Mouse (Mus musculus) right cerebral cortex, postnatal 10 days (tissue): ENCODE measurements around the gene Dlk2.

Source experiments
- DNase-seq, 2 experiments: peaks; one replicate each; pipeline ENCODE4 v3.0.0; 2021; ENCODE audit warnings: low spot score in 2 of 2

The Dlk2 gene

DNA sequence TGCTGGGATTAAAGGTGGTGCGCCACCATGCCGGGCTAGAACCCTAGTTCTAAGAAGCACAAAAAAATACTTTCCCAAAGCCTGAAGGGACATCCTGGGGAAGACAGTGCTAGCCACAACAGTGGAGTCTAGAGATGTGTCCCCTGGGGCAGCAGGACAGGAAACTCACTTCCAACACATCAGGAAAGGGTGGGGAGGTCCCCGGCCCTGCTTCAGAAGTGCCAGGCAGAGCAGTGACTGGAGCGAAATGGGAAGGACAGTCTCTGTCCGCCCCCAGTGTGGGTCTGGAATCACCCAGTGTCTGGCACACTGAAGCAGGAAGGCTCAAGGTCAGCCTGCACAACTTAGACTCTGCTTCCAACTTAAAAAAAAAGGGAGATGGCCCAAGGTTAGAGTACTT lies 24.5 kb upstream of the Dlk2 start:
- peak in 1 of 2 experiments; percentile 16 for DNase-seq

DNA sequence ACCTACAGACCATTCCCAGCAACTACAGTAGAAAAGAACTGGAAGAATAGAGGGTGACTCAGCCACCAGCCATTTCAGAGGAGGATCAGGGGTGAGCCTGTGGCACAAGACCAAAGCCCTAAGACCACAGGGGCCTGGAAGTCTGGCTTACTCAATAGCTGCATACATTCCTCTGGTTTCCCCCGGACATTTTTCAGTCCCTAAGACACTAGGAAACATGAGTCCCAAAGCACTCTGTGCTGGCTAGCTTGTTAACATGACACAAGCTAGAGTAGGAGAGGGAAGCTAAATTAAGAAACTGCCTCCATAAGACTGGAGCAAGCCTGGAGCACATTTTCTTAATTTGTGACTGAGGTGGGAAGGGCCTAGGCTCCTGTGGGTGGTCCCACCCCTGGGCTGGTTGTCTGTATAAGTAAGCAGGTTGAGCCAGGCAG lies 23.4 kb upstream of the Dlk2 start:
- DNase-seq = peak in 1 of 2 experiments; percentile 17

DNA sequence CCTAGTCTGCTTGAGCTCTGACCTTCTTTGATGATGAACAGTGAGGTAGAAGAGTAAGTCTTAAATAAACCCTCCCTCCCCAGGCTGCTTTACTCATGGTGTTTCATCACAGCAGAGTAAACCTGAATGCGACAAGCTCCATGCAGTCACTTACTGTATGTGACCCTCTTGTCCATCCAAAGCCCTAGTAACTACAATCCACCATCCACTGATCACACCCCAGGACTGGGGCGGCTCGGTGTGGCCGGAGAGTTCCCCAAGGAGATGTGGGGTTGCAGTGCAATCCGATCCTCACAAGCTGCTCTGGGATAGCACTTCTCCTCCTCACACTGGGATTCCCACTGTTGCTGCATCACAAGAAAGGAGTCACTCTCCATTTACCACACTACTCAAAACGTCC lies 22.8 kb upstream of the Dlk2 start:
- peak in 1 of 2 experiments; percentile 15 for DNase-seq

DNA sequence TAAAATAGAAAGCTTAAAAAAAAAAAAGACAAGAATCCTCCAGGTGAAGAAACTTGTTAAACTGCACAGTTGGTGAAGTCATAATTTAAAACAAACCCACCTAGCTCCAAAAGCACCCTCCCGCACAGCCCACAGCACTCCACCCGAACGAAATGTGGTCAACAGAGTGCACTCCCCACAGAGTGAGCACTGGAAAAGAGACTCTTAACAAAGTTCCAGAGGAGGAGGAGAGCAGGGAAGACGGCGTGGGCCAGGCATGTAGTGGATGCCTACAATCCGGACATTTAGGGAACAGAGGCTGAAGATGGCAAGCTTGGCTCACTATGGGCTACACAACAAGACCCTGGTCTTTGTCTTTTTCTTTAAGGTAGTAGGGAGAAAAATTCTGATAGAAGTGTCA lies 22.2 kb upstream of the Dlk2 start:
- DNase-seq = peak in 1 of 2 experiments; percentile 16

DNA sequence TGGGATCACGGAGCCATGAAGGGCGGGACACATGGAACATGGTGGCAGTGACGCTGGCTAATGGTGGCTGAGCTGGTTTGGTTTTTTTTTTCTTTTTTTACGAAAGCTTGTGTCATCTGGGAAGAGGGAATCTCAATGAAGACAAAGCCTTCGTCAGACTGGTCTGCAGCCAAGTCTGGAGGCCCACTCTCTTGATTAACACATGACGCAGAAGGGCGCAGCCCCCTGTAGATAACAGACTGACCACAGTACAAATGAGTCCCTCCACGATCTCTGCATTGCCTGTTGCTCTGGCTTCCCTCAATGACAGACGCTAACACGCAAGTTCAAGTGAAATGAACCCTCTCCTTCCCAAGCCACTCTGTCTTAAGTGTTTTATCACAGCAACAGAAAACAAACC lies 21.7 kb upstream of the Dlk2 start:
- peak in 1 of 2 experiments; percentile 14 for DNase-seq

DNA sequence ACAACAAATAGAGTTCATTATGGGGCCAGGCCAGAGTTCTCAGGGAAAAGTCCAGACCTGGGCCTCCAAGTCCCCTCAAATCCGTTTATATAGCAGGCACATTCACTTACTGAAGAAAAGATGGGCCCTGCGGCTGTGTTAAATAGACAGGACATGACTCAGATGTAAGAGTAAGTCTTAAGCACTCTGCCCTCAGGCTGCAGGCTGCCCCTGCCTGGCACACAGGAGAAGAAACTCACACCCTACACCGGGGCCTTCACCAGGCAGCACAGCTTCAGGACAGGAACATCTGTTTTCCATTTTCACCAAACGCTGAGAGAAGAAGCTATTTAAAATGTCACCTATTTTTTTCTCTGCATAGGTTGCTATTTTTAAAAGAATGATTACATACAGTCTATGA lies 19.6 kb upstream of the Dlk2 start:
- no peak for DNase-seq

DNA sequence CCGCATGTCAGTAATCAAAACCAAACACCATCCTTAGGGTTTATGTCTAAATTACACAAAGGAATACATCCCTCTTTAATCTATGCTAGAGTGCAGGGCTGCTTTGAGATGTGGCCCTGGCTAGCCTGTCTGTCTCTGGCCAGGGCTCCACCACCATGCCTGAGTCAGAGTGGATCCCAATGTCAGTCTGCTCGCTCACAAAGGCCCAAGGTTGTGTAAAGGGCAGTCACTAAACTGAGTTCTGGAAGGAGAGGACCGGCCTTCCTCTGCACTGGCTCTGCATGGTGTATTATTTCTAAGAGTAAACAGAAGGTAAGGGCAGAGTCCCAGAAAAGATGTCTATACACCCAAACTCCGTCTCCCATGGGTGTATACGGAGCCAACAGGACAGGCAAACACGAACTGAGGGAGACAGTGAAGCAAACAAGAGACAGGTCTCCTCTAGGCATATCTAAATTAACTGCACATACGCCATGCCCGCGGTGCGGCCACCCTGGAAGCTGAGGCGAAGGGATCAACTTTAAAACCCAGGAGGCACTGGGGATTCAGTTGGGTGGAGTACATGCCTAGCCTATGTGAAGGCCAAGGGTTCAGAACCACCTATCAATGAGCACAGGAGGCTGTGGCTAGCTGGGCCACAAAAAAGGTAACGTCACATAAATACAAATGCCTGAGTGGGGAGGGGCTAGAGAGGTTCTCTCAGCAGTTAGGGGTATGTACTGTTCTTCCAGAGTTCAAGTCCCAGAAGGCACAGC lies 19.0 kb upstream of the Dlk2 start:
- DNase-seq = no peak

DNA sequence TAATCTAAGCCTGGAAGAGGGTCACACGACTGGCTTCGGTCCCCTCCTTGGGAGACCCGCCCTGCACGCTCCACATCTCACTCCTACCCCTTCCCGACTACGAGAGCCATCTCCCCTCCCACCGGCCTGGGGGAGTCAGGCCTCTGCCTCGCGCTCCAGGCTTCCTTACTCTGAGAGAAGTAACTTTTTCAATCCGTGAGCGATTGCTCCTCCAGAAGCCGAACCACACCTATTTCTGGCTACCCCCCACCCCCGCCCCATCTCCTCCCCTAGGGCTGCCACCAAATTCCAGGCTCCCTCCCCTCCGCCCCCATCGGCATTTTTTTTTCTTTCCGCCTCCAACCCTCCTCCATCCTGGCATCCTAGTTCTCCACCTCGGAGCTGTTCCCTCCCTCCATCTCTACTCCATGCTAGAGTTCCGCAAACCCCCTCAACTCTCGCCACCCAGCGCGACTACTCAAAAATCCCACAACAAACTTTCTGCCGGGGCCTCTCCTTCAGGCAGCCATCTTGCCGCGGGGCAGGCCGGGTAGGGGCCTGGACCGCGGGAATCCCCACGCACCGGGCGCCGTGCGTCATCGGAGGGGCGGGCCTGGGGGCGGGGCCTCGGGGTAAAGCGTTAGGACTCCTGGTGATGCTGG lies 14.6 kb upstream of the Dlk2 start, which contains the start of gene Tjap1:
Tjap1 (minus strand) TSS at position 544 of the 641 bp plus-strand sequence.
- peak; percentile 91 for DNase-seq

DNA sequence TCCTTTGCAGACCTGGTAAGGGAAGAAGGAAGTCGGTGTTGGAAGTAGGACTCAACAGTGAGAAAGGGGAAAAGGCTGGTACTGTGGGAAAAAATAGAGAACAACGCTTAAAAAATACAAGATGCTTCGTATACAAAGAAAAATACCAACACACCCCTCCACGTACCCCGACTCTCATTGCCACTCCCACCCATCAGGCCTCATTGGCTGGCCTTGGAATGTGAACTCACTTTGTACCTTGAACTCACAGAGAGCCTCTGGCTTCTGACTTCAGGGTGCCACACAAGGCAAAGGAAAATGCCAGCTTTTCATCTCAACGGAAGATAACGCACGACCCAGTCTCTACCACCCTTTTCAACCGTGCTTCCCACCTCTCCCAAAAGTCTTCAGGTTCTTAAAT lies 14.1 kb upstream of the Dlk2 start:
- no peak for DNase-seq

DNA sequence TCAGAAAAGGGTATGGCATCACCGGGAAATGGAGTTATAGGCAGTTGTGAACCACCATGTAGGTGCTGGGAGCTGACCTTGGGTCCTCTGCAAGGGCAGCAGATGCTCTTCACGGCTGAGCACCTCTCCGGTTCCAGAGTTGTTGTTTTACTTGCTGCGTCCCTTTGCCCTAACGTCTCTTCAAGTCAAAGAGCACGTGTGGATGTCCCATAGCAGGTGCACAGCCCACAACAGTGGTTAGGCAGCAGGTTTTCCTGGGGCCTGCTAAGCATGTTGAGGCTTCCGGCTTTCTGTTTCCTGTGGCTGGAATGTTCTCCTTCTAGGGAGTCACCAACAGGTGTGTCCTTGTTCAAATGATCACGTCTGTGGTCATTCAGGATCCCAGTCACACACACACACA lies 13.3 kb upstream of the Dlk2 start:
- no peak for DNase-seq

DNA sequence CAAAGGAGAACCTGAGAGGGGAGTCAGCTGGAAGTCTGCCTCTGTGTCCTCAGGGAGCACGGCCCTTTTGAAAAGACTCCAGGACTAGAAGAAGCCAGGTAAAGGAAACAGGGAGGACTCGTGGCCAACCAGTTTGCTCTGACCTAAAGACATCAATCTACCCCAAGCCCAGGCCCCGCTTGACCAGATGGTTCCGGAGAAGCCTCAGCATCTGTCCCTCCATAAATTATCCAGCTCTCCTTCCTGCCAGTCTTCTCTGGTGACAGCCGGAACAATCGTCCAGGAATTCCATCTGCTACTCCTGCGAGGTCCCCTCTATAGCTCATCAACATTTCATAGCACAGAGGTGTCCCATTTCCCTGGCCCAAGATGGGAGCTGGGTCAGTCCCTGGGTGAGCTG lies 12.6 kb upstream of the Dlk2 start:
- no peak for DNase-seq

DNA sequence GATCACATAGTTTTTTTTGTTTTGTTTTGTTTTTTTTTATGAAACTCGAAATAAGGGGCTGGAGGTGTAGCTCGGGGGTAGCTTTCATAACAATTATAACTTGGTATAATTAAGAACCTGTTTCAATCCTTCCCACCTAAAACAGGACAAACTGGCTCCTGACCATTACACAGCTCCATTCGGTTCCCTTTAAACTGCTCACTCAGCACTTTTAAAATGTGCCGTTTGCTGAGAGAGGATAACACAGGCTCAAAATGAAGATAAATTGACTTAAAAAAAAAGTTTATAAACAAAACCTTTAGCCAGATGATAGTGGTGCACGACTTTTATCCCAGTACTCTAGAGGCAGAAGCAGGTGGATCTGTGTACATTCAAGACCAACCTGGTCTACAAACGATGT lies 11.8 kb upstream of the Dlk2 start:
- DNase-seq = no peak

DNA sequence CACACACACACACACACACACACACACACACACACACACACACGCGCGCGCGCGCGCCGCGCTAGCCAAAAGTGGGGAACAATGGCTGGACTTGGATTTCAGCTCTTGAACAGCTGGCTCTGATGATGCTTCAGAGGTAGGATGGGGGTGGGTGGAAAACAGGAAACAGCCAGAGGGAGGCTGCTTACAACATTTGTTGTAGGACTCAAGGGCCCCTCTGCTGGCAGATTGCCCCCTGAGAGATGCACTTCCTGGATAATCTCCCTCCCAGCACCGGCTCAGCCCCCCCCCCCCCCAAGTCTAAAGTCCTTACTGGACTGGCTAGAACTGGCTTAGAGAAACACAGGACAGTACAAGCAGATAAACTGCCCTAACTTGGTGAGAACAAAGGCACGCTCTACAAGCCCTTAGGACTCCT lies 9.5 kb upstream of the Dlk2 start:
- DNase-seq = no peak

DNA sequence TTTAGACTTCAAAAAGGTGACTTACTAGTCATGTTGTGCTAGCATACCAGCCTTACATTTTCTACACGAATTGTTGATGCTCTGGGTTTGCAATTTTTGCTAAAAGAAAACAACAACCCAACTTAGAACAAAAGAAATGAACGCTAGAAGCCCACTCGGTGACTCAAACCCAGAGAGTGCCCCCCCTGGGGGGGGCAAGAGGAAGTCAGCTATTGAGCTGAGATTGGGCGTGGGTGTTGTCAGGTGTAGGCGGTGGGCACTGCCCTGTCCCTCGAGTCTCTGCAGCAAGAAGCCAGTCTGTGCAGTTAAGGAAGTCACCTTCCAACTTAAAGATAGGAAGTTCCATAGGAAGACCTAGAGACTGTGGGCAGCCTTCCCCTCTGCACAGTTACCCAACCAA lies 620 bp upstream of the Dlk2 start:
- no peak for DNase-seq

DNA sequence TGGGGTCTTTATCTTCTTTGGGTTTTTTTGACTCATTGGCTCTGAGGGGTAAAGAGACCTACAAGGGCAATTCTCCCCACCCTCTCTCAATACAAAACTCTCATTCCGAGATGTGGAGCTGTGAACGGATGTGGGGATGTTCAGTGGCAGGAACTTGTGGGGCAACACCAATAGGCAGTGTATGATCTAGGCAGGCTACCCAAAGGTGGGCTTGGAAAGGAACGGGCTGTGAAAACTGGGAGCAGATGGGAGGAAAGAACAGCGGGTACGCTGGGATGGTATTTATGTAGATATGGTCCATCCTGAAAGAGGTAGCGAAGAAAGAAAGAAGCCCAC lies 225 bp upstream of the Dlk2 start:
- no peak for DNase-seq

DNA sequence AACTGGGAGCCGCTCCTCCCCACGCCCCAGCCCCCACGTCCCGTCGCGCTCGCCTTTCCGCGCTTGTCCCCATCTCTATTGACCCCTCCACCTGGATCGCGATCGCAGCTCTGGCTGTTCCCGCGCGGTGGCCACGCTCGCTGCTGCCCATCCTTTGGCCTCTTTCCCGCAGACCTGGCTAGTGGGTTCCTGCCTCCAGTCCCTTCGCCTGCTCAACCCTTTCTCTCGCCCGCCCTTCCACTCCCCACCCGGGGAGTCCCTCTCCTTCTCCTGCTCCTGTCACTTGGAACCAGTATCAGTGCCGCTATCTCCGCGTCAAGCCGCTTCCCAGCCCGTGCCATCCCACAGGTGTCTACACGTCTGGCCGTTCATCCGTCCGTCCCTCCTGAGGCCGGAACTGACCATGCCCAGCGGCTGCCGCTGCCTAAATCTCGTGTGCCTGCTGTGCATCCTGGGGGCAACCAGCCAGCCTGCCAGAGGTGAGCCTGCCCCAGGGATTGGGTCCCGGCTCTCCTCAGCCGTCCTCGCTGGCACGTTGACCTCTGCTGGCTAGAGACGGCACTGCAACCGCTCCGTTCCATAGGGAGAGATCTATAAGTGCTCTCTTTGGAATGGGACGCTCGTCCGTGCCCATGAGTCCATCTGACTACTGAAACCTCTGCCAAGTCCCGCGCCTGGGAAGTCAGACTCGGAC lies 1.1 kb downstream of the Dlk2 start:
- peak; percentile 88 to 90 for DNase-seq

DNA sequence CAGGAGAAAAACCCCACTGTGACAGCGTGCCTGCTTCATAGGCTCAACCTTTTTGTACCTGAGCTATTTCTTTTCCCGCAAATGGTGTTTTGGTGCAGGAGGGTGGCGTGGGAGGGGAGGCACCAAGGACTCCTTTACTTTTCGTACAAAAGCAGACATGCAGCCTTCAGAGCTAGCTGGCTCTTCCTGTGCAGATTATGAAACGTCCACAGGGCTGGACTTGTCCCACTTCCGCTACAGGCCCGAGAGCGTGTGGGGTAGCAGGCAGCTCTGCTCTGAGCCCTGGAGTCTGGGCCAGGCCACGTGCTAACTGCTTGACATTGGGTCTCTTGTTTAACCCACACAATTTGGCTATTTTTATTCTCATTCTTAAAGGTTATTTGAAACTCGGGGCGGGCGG lies 4.7 kb downstream of the Dlk2 start:
- DNase-seq = no peak

DNA sequence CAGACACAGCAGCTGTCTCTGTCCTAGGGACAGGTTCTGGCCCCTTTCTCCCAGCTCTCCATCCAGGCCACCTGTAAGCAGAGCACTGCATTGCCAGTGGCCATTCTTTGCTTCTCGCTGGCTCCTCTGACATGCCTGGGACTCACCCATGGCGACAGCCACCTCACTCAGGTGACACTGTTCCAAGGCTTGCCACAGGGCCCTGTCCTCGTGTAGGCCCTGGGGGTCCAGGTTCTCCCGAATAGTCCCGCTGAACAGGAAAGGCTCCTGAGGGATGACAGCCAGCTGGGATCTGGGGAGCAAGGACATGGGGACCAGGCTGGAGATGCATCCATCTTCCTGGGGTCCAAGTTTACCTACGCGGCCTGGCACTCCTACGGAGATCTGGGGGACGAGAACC lies 7.0 kb downstream of the Dlk2 start:
- no peak for DNase-seq

DNA sequence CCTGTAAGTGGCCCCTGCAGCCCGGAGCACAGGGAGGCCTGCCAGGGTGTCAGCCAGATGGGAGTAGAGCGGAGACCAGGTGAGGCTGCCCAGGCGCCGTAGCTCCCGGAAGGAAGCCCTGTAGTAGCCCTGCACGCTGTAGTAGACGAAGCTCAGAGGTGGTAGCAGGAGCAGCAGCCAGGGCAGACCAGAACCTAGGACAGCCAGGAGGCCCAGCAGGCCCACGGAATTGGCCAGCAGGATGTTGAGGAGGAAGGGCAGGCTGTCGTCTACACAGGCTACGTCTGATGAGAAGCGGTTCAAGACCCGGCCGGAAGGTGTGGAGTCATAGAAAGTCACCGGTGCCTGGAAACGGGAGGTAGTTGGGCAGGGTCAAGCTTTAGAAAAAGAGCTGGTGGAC lies 9.7 kb downstream of the Dlk2 start:
- DNase-seq = peak in 1 of 2 experiments; percentile 26

DNA sequence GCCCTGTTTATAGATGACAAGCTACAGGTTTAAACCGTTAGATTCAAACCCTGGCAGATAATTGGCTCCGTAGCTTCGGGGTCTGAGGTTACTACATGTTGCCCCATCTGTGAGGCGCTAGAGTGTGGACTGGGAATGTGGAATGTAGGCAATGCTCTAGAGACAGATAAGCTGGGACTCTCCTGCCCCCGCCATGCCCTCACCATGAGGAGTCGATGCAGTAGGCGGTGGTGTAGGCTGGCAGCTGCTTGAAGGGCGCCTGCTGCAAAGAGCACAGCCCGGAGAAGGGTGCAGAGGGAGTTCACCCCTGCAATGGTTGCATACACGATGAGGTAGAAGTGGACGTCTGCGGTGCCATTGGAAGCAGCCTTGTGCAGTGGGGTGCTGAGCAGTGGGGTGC lies 12.6 kb downstream of the Dlk2 start:
- DNase-seq = peak in 1 of 2 experiments; percentile 18

DNA sequence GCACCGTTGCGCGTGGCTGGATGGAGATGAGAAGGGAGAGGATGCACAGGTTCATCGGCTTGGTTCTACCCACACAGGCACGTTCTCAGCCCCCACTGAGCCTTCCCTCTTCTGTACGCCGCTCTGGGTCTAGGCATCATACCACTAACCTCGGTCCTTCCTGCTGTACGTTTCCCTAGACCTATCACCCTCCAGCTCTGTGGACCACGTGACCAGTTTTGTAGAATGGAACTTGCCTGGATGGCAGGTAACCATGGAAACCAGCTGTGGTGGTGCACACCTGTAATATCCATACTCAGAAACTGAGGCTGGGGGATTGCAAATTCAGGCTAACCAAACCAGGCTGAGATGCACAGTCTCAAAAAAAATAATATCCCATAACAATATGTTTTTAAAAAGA lies 13.3 kb downstream of the Dlk2 start:
- peak in 1 of 2 experiments; percentile 33 for DNase-seq

DNA sequence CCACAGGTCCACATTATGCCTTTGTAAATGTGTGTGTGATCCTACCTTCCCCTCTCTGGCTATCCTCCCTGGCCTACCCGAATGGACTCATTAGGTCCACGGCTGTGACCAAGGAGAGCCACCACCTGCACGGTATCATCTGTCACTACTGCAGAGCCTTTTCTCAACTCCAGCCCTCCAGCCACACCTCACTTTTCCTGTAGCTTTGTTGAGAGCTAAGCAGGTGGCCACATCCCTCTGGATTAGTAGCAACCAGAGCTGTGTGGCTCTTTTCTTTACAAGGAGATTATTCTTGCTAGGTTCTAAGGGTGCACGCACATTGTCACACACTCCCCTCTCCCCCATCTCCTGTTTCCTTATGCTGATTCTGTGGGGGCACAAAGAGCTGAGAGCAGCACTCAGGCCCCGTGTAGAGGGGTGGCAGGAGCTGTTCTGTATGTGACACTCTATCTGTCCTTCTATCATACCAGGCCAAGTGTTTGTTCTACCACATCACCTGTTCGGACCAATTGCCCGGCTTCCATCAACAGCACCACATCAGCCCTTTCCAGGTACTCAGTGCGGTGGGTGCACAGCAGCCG lies 16.0 kb downstream of the Dlk2 start:
- DNase-seq = no peak

DNA sequence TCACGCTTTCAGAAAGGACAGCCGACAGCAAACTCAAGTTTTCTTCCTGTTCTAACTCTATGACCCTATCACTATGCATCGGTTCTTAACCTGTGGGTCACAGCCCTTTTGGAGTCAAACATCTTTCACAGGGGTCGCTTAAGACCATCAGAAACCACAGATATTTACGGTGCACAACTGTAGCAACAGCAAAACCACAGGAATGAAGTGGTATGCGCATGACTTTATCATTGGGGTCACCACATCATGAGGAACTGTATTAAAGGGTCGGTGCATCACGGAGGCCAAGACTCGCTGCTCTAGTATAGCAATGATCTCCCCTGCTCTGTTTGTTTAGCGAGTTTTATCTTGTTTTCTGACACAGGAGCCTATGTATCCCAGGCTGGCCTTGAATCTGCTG lies 18.6 kb downstream of the Dlk2 start:
- no peak for DNase-seq
